Mouse (Mus musculus): Measurements from ENCODE around the gene Gm45233.

Gm45233 gene

DNA sequence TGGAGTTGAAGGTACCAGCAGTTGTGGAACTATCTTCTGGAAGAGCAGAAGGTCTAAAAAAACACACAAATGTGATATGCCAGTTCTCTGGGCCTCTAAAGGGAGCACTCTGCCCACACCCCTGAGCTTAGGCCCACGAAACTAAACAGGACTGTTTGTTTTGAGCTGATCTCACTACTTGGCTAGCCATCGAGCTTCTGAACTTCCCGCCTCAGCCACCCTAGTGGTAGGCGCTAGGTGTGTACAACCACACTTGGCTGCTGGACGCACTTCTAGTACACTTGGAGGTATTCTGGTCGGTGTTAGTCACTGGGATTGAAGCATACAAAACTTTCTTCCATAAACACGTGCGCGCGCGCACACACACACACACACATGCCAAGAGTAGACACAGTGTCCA, 7.8 kb downstream of the Gm45233 start:
- no peak for DNase-seq

DNA sequence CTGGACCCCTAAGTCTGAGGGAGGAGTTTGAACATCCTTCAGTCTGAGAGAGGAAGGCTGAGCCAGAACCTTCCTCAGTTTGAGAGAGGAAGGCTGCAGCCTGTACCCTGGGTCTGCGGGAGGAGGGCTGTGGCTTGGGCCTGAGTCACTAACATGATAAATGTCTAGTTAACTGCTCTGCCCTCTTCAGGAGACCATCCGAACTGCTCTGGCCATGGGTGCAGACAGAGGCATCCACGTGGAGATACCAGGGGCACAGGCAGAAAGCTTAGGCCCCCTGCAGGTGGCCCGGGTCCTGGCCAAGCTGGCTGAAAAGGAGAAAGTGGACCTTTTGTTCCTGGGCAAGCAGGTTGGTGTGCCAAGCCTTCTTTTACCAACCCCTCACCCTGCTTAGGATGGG, 8.7 kb downstream of the Gm45233 start:
- DNase-seq, result peak in 1 of 2 experiments; percentile 52

DNA sequence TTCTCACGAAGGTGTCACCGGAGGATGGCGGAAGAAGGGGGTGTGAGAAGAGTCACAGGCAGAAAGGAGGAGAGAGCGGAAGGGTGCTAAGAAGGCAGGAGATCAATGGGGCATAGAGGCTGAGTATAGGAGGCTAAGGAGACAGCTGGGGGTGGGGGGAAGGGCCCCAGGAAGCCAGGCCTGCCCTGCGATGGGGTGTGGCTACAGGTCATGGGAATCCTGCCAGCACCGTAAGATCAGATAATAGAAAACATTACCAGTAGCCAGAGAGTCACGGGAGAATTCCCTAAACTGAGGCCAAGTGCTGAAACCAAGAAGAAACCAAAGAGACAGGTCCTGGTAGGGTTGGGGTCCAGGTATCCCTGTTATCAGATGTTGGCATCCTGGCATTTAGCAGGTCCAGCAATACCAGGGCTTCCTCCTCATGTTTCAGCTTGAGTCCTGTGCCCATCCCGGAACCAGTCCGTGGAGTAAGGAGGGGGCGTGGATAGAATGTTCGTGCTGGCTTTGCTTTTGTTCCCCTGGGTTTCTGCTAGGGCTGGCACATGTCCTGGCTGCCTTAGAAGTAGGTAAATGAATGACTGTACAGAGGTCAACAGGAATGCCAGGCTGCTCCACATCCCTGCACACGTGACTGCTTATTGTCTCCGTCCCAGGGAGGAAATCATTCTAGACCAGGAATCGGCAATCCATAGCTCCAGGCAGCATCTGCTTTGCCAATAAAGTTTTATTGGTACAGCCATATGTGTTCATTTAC, 9.8 kb downstream of the Gm45233 start:
- DNase-seq, result no peak

DNA sequence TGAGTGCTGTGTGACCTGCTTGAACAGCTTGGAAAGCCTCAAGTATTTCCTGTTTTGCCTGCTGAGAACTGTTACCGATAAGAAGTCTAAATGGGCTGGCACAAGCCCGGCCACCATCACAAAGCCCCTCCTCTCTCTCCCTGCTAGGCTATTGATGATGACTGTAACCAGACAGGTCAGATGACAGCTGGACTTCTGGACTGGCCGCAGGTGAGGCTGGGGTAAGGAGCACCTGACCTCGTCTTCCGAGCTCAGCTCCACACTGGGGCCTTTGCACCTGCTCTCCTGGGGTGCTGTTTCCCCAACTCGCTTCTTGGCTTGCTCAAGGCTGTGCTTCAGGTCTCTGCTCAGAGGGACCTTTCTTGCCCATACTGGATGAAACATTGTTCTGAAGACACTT, 10.4 kb downstream of the Gm45233 start:
- no peak for DNase-seq

DNA sequence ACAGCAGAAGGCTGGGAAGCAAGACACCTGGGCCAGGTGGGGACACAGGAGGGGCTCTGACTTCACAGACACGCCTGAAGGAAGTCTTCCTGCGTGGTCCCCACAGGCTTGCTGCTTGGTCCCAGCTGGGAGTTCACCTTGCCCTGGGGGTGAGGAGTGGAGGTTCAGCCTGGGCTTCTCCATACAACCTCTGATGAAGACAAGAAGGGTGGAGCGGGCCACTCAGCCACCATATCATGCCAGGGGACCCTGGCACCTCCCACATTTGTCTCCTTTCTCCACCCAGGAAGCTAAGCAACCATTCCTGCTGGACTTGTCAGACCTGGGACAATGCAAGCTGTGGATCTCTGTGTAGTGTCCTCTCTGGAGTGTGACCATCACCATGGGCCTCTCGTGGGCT, 18.9 kb downstream of the Gm45233 start, which contains the start of gene Vsig10l:
Gene Vsig10l (plus strand): TSS at position 301 of the 400 bp plus-strand sequence.
- DNase-seq, result no peak

DNA sequence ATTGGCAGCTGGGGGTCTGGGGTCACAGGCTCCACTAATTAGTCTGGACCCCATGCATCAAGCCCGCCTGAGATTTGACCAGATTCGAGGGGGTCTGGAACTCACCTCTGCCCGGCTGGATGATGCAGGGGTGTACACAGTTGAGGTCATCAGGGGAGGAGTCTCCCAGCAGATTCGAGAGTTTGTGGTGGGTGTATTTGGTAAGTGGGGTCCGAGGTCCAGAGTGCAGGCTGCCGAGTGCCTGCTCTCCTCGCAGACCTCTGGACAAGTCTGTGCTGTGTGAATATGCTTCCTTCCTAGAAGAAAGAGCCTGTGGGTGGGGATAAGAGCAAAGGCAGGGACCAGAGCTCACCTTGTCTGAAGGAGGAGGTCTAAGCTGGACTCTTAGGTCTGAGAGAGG, 20.0 kb downstream of the Gm45233 start:
- DNase-seq, result no peak

DNA sequence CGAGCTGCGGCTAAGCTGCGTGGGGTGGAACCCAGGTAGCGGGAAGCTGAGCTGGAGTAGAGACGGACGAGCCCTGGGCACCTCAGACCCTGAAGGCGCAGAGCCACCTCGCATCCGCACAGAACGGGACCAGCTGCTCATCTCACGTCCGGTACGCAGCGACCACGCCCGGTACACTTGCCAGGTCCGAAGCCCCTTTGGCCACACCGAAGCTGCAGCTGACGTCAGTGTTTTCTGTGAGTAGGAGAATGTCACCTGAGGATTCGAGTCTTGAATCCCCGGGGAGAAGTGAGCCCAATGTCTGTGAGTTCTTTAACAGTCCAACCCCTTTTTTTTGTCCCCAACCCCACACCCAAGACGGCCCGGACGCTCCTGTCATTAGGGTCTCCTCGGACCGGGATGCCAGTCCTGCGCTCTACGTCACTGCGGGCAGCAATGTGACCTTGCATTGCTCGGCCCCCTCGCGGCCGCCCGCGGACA, 21.0 kb downstream of the Gm45233 start:
- DNase-seq, result no peak

DNA sequence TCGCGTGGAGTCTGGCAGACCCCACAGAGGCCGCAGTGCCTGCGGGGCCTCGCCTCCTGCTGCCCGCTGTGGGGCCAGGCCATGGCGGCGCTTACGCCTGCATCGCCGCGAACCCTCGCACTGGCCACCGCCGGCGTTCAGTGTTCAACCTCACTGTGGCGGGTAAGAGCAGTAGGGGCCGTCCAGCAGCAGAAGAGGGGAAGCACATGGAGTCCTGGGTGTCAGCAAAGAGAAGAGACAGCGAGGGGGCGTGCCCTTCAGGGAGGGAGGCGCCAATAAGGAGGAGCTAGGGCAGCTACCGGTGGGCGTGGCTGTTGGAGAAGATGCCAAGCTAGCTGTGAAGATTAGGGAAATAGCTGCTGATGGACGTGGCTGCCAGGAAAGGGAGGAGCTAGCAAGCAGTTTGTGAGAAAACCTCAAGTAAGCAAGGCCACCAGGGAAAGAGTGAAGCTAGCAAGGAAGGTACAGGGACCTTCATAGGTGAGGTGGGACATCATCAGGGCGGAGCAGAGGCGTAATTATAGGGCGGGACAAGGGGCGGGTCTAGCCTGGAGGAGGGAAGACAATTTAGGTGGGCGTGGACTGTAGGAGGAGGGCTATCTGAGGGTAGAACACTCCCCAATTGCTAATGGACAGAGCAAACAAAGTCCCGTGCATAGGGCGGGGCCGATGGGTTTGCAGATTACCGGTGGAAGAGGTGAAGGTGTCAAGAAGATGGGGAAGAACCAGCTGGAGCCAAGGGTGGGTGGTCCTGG, 21.6 kb downstream of the Gm45233 start:
- DNase-seq, result peak; percentile 87 to 92

DNA sequence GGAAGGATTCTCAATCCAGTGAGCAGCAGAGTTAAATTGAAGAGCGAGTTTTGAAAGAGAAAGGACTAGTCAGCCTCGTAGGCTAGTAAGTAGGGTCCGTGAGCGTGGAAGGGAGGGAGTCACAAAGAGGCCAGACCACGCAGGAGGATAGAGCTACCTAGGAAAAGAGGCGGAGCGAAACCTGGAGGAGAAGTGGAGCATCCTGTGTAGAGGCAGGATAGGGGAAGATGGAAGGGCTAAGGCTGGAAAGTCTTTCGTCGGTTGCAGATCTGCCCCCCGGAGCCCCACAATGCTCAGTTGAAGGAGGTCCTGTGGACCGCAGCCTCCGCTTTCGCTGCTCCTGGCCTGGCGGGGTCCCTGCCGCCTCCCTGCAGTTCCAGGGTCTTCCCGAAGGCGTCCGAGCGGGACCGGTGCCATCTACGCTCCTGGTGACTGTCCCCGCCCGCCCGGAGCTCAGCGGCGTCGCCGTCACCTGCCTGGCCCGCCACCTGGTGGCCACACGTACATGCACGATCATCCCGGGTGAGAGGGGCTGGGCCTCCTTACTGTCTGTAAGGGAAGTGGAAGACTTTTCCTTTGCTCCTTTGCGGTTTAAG, 22.3 kb downstream of the Gm45233 start:
- DNase-seq, result peak; percentile 74 to 85

DNA sequence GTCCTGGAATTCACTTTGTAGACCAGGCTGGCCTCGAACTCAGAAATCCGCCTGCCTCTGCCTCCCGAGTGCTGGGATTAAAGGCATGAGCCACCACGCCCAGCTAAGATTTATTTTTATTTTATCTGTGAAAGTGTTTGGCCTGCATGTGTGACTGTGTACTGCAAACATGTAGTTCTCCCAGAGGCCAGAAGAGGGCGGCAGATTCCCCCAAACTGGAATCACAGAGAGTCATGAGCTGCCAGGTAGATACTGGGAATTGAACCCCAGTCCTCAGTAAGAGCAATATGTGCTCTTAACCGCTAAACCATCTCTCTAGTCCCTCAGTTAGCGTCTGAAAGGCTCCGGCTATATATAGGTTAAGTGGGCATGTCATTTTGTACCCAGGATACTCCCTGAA, 26.4 kb downstream of the Gm45233 start:
- peak in 1 of 2 experiments; percentile 55 for DNase-seq

DNA sequence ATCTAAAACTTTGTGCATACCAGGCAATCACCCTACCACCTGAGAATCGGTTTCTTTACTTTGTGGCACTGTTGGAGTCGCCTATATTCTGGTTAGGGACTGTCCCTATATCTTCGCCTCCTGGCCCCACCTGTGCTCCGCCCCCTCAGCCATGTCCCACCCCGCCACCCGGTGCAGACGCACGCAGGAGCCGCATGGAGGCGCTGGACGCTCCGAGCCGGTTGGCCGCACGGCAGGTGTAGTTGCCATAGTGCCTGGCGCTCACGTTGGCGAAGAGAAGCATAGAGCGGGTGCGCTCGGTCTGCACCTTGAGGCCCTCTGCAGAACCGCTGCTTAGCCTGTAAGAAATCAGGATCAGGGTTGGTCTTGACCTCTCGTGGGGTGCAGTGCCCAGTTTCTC, 31.8 kb downstream of the Gm45233 start:
- DNase-seq, result peak in 1 of 2 experiments; percentile 29

DNA sequence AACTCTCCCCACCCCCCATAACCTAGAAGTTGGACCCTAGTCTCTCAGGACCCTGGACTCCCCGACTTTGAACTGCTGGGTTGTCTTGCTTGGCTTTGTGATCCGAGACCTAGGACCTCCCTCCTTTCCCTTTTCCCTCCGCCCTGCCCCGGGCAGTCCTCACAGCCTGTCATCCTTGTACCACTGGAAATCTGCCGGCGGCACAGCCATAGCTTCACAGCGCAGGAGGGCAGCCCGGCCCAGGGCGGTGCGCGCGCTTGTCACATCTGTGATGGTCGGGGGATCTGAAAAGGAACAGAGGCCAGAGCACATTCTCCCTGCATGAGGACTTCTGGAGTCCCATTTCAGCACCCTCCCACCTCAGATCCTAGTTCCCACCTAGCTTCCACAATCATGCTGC, 32.4 kb downstream of the Gm45233 start:
- DNase-seq, result no peak

DNA sequence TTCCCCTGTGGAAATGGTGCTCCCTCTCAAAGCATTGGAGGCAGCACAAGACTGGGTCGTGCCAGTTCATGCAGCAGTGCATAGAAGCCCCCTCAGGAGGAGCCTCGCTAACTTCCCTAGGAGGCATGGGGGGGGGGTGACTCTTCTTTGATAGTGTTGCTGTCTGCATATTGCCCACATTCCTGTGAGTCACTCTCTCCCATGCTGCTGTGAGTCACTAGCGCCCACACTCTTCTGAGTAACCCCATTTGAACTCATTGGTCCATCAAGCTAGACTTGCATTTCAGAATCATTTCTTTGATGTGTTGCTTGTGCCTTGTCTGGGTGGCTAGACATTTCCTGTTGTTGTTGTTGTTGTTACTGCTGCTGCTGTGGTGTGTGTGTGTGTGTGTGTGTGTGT, 37.3 kb downstream of the Gm45233 start:
- DNase-seq, result no peak

DNA sequence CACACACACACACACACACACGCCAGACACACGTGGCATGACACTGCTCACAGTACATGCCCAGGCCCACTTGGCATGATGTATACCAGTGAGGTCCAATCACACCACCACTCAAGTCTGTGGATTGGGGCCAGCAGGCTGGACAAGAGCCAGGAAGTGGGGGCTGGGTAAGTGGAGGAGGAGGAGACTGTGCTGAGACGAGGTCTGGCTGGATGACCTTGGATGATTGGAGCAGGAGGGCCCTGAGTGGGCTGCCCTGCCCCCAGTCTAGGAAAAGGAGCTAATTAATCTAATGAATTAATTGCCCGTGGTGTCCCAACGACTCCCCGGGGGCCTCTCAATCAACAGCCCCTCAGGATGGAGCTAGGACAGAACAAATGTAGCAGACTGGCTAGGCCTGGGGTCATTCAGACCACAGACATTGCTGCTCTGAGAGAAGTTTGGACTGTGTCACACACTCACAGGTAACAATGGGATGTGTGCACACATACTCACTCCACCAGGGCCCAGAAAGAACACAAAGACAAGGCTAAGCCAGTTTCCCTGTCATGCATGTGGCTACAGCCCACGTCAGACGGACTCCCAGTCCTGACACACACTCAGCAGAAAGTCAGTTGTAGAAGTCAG, 38.3 kb downstream of the Gm45233 start:
- no peak for DNase-seq

DNA sequence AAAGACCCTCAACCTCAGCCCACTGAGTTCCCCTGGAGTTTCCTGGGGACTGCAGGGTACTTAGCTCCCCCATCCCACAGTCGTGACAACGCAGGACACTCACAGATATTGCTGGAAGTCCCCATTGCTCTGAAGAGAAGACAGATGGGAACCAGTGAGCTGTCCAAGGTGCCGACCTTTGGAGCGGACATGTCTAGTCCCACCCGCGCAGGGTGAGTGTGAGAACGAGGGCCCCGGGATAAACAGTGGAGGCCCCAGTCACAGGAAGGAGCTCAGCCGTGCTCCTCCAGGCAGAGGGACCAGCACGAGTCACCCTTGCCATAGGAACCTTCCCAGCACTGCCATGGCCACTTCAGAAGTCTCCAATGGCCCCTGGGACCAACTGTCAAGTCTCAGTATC, 39.3 kb downstream of the Gm45233 start:
- no peak for DNase-seq

DNA sequence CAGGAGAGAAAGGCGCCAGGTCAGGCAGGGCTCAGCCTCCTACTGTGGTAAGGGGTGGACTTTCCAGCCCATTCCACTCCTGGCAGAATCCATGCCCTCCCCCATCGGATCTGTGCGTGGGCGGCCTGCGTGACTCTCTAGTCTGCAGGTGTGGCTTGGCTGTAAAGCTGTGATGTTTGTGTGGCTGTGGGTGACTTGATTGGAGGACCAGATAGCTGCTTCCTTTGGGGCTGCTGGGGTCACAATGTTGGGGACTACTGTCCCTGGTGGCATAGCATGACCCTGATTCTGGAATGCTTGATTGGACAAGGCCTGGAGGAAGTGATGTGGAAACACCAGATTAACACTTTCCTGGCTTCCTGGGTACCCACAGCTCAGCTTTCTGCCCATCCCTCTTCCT, 44.7 kb downstream of the Gm45233 start:
- no peak for DNase-seq

DNA sequence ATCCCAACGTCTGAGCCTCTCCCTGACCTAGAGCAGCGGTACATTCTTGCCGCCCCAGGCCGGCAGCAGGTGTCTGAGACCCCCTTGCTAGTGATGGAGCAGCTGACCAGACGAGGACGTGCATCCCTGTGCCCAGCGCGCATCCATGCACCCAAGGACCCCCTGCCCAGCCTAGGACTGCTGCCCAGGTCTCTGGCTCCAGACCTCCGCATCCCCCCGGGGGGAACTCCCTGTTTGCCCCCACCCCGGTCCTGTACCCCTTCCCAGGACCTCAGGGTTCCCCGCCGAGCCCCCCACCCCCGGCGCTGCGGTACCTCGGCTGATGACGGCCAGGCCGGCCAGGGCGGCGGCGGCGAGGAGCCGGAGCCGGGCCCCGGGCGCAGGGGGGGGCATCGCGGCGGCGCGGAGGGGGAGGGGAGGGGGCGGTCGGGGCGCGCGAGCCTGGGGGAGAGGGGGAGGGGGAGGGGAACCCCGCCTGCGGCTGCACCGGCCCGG, 45.8 kb downstream of the Gm45233 start, which contains the start of gene Iglon5:
Gene Iglon5 (minus strand): TSS at position 445 of the 495 bp plus-strand sequence.
- no peak for DNase-seq

DNA sequence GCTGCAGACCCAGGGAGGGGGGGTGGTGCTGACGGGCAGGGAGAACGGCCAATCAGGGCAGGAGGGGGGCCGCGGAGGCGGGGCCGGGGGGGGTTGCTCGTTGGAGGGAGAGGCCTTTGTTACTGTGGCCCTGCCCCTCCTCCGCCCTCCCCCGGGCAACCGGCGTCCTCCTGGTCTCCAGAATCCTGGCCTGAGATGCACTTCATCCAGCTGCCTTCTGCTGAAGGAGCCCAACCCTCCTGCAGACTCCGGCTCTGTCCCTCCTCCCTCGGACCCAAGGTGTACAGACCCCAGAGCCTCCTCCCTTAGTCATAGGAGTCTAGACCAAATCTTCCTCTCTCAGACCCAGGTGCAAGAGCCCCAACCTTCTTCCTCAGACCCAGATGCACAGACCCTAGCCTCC, 46.3 kb downstream of the Gm45233 start:
- no peak for DNase-seq

DNA sequence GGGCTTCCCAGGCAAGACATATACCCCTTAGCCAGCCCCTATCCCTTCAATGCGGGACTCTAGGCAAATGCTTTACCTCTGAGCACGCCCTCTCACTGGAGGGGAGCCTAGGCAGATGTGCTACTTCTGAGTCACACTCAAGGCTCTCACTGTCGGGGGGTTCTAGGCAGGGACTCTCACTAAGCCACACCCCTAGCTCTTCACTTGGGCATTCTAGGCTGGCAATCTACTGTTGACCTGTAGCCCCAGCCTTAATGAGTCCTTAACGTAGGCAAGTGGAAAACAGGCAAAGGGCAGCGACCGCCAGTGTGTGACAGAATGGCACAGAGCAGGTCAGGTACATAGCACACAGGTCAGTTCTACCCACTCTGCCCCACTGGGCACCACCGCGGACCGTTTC, 46.9 kb downstream of the Gm45233 start:
- DNase-seq, result no peak

DNA sequence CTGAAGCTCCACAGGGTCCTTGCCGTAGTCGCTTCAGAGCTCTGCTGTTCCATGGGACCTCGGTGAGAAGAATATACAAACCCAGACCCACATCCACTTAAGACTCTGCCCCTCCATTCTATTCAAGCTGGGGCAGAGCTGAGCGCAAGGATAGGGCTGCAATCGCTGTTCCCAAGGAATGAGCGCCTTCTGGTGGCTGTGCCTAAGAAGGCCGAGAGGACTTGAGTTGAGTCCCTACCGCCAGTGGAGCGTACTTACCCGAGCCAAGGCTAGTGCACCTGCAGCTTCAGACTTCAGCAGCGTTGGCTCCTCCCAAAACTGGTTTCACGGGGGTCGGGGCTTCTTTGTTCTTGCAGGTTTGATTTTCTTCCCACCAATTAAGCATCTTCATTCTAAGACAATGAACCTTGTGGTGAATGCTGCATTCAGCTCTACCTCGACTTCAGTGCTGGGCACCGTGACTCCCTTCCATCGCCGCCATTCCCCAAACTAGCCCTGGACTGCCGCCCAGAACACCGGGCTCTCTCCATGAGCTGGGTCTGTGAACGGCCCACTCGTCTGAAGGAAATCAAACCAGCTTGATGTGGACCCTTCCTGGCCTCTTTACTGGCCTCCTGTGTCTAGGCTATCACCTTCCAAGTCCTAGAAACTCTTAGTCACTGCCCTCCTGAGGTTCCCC, 51.6 kb downstream of the Gm45233 start:
- DNase-seq, result peak in 1 of 2 experiments; percentile 18

DNA sequence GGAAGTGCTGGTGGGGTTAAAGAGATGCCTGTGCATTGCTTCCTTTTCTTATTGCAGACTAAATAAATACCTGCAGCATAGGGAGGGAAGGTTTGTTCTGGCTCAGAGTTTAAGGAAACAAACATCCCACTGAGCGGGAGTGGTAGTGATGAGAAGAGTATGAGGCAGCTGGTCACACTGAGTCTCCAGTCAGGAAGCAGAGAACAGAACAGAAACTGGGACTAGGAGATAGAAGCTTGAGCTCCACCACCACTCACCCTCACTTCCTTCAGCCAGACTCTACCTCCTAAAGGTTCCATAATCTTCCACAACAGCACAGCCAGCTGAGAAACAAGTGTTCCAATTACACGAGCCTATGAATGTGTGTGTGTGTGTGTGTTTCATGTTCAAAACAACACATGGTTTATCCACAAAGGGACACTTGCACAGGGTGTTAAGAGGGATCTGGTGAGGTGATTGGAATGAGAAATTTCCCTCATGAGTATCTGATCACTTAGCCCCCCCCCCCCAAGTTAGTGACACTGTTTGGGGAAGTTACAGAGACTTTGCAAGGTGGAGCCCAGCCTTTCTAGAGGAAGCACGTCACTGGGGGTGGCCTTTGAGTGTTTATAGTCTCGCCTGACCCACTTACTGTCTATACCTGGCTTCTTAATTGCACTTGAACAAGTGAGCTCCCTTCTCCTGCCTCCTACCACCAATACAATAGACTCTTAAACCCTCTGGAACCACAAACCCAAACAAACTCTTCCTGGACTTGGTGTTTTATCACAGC, 68.0 kb downstream of the Gm45233 start:
- no peak for DNase-seq

DNA sequence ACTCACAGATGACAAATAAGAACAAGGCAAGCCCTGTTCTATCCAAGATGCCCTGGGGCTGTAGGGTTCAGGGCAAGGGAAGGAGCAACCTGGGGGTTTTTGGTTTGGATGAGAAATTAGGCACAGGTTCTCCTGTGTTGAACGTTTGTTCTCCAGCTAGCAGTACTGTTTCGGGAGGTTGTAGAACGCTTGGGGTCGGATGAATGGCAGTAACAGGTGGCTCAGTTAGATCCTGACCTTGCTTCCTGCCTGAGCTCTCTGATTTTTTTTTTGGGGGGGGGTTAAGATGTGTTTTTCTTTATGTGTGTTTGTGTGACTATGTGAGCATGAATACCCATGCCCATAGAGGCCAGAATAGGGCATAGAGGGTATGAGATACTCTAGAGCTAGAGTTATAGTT, 68.6 kb downstream of the Gm45233 start:
- DNase-seq, result no peak

All from spleen, adult 18-20 months (tissue).